Mouse (Mus musculus): Measurements from ENCODE around the gene Ggcx. TPM values are rescaled to one million over a fixed set of nuclear protein-coding genes. Genes with fewer than 3 reads are reported as not detected.

Ggcx gene
- polyA plus RNA-seq (2015; fragmentation: Nextera tagmentation; extraction: Ambion mirVana), result 28.6 and 32.2 TPM in 2 replicates

GRCm38 (mm10) chr6:72414076-72414756 is at the start of gene Ggcx:
Gene Ggcx (plus strand): TSS chr6:72414308.
- peaks cover 3% of the 10 kb centered on the region; the same call in 1 of the 2 replicates for H3K4me1 ChIP-seq (ENCODE audit: insufficient read depth, low read depth, low read length)
- 1% methylated on average over 33 of the region's 33 CpGs for WGBS

GRCm38 (mm10) chr6:72364985-72365384 is 49.1 kb upstream of the Ggcx start:
- WGBS, result 62% methylated on average over 6 of the region's 6 CpGs
- DNase-seq (ENCODE audit: low spot score) (no peak), ATAC-seq (no peak)
- H3K9ac ChIP-seq (replicated peaks; ENCODE audit: low read depth), result no peak overlapping the region
- TF ChIP-seq CTCF (IDR thresholded peaks at IDR 0.05) (no peak), EP300 (IDR thresholded peaks at IDR 0.05) (no peak)
- H3K9me3 ChIP-seq (ENCODE audit: low read length), result no peaks in the 10 kb centered on the region
- no peak overlapping the region for H3K27ac ChIP-seq (ENCODE audit: low read length)
- H3K4me1 ChIP-seq (ENCODE audit: insufficient read depth, low read depth, low read length), result peaks cover 9% of the 10 kb centered on the region; the same call in 1 of the 2 replicates
- H3K4me3 ChIP-seq (ENCODE audit: low read depth, low read length), result no peak overlapping the region
- H3K27me3 ChIP-seq (replicated peaks; ENCODE audit: insufficient read depth, low read length), result no peaks in the 10 kb centered on the region
- H3K36me3 ChIP-seq (ENCODE audit: insufficient read depth, low read length), result peaks cover 8% of the 10 kb centered on the region; the same call in 1 of the 2 replicates
- H3K4me2 ChIP-seq (replicated peaks; ENCODE audit: low read depth, low read length), result no peak overlapping the region

More at GRCm38 (mm10) chr6:72414076-72414756, at the start of gene Ggcx:
- H3K9ac ChIP-seq (replicated peaks; ENCODE audit: low read depth), result peak within 1 kb of the TSS; percentile 76
- peak within 1 kb of the TSS; percentile 80 for H3K4me3 ChIP-seq (ENCODE audit: low read depth, low read length)
- H3K27ac ChIP-seq (ENCODE audit: low read length), result peak within 1 kb of the TSS; percentile 69
- DNase-seq (ENCODE audit: low spot score), result peak; percentile 98
- TF ChIP-seq CTCF (IDR thresholded peaks at IDR 0.05), result peak; percentile 21; the same call in 1 of the 2 replicates
- TF ChIP-seq EP300 (IDR thresholded peaks at IDR 0.05), result no peak
- H3K9me3 ChIP-seq (ENCODE audit: low read length), result no peaks in the 10 kb centered on the region
- peak; percentile 94 for ATAC-seq
- H3K36me3 ChIP-seq (ENCODE audit: insufficient read depth, low read length), result peaks cover 7% of the 10 kb centered on the region; the same call in 1 of the 2 replicates
- no peaks in the 10 kb centered on the region for H3K27me3 ChIP-seq (replicated peaks; ENCODE audit: insufficient read depth, low read length)
- H3K4me2 ChIP-seq (replicated peaks; ENCODE audit: low read depth, low read length), result peak within 1 kb of the TSS; percentile 82

- no peak overlapping the region for H3K4me3 ChIP-seq (ENCODE audit: low read depth, low read length)
- H3K9ac ChIP-seq (replicated peaks; ENCODE audit: low read depth), result no peak overlapping the region
- no peaks in the 10 kb centered on the region for H3K36me3 ChIP-seq (ENCODE audit: insufficient read depth, low read length)
- H3K4me1 ChIP-seq (ENCODE audit: insufficient read depth, low read depth, low read length), result peaks cover 6% of the 10 kb centered on the region; the same call in 1 of the 2 replicates
- H3K4me2 ChIP-seq (replicated peaks; ENCODE audit: low read depth, low read length), result no peak overlapping the region
- ATAC-seq, result no peak
- no peak for TF ChIP-seq CTCF (IDR thresholded peaks at IDR 0.05)
- TF ChIP-seq EP300 (IDR thresholded peaks at IDR 0.05), result no peak
- WGBS, result 45% methylated on average over 3 of the region's 3 CpGs
- H3K9me3 ChIP-seq (ENCODE audit: low read length), result no peaks in the 10 kb centered on the region
- DNase-seq (ENCODE audit: low spot score), result no peak
- no peak overlapping the region for H3K27ac ChIP-seq (ENCODE audit: low read length)
- H3K27me3 ChIP-seq (replicated peaks; ENCODE audit: insufficient read depth, low read length), result no peaks in the 10 kb centered on the region
Measured at GRCm38 (mm10) chr6:72366304-72366703, 47.8 kb upstream of the Ggcx start.

- H3K36me3 ChIP-seq (ENCODE audit: insufficient read depth, low read length), result no peaks in the 10 kb centered on the region
- no peak for ATAC-seq
Measured at GRCm38 (mm10) chr6:72366844-72367443, 47.2 kb upstream of the Ggcx start, which contains the start of gene Rnf181. Gene Rnf181 (minus strand): TSS chr6:72366956.

GRCm38 (mm10) chr6:72367460-72367974 is 46.6 kb upstream of the Ggcx start:
- ATAC-seq (no peak), DNase-seq (ENCODE audit: low spot score) (no peak)
- Histone ChIP-seq H3K27ac (ENCODE audit: low read length) (no peak overlapping the region), H3K27me3 (replicated peaks; ENCODE audit: insufficient read depth, low read length) (no peaks in the 10 kb centered on the region), H3K9me3 (ENCODE audit: low read length) (no peaks in the 10 kb centered on the region), H3K9ac (replicated peaks; ENCODE audit: low read depth) (no peak overlapping the region), H3K36me3 (ENCODE audit: insufficient read depth, low read length) (no peaks in the 10 kb centered on the region), H3K4me2 (replicated peaks; ENCODE audit: low read depth, low read length) (no peak overlapping the region), H3K4me1 (ENCODE audit: insufficient read depth, low read depth, low read length) (peaks cover 11% of the 10 kb centered on the region; the same call in 1 of the 2 replicates), H3K4me3 (ENCODE audit: low read depth, low read length) (no peak overlapping the region)
- 83% methylated on average over 4 of the region's 4 CpGs for WGBS
- no peak for TF ChIP-seq CTCF (IDR thresholded peaks at IDR 0.05)
- no peak for TF ChIP-seq EP300 (IDR thresholded peaks at IDR 0.05)

More at GRCm38 (mm10) chr6:72366844-72367443, 47.2 kb upstream of the Ggcx start, which contains the start of gene Rnf181:
- no peak for DNase-seq (ENCODE audit: low spot score)
- Histone ChIP-seq H3K9me3 (ENCODE audit: low read length) (no peaks in the 10 kb centered on the region), H3K27me3 (replicated peaks; ENCODE audit: insufficient read depth, low read length) (no peaks in the 10 kb centered on the region), H3K4me3 (ENCODE audit: low read depth, low read length) (no peak within 1 kb of the TSS), H3K27ac (ENCODE audit: low read length) (no peak within 1 kb of the TSS), H3K4me2 (replicated peaks; ENCODE audit: low read depth, low read length) (no peak within 1 kb of the TSS), H3K4me1 (ENCODE audit: insufficient read depth, low read depth, low read length) (peaks cover 11% of the 10 kb centered on the region; the same call in 1 of the 2 replicates), H3K9ac (replicated peaks; ENCODE audit: low read depth) (no peak within 1 kb of the TSS)
- 75% methylated on average over 4 of the region's 4 CpGs for WGBS
- TF ChIP-seq CTCF (IDR thresholded peaks at IDR 0.05) (no peak), EP300 (IDR thresholded peaks at IDR 0.05) (no peak)

GRCm38 (mm10) chr6:72369557-72369956 is 44.6 kb upstream of the Ggcx start:
- 73% methylated on average over 4 of the region's 4 CpGs for WGBS
- no peak for TF ChIP-seq EP300 (IDR thresholded peaks at IDR 0.05)
- TF ChIP-seq CTCF (IDR thresholded peaks at IDR 0.05), result peak; percentile 56
- DNase-seq (ENCODE audit: low spot score) (no peak), ATAC-seq (no peak)
- Histone ChIP-seq H3K4me1 (ENCODE audit: insufficient read depth, low read depth, low read length) (peaks cover 14% of the 10 kb centered on the region; the same call in 1 of the 2 replicates), H3K27me3 (replicated peaks; ENCODE audit: insufficient read depth, low read length) (no peaks in the 10 kb centered on the region), H3K4me3 (ENCODE audit: low read depth, low read length) (no peak overlapping the region), H3K9me3 (ENCODE audit: low read length) (no peaks in the 10 kb centered on the region), H3K36me3 (ENCODE audit: insufficient read depth, low read length) (no peaks in the 10 kb centered on the region), H3K9ac (replicated peaks; ENCODE audit: low read depth) (no peak overlapping the region), H3K4me2 (replicated peaks; ENCODE audit: low read depth, low read length) (no peak overlapping the region), H3K27ac (ENCODE audit: low read length) (no peak overlapping the region)
